Mouse (Mus musculus): ENCODE measurements around the gene Pik3cg.

DNA sequence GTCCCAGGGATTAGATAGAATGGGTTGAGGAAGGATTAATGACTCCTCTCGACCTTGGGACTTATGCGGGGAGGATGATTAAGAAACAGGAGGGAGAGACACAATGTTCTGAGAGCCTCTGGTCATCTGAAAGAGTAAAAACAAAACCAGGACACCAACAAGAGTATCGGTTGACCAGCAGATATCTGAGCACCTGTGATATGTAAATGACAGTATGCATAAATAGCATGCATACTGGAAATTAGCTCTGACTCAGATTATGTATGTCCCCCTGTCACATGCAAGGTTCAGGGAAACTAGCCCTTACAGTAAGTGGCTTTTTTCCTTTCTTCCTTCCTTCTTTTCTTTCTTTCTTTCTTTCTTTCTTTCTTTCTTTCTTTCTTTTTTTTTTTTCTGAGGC lies 28.0 kb upstream of the Pik3cg start:
- TF ChIP-seq EP300 (IDR thresholded peaks at IDR 0.05; ENCODE audit: low read depth), result no peak
- no peak for TF ChIP-seq CTCF (IDR thresholded peaks at IDR 0.05; ENCODE audit: low read depth)
